Mouse (Mus musculus): ENCODE data around the gene Zfp513.

Gene Zfp513

GRCm38 (mm10) chr5:31200327-31200768 lies 1.8 kb downstream of the Zfp513 start:
- no peak for DNase-seq (ENCODE audit: low read depth, low spot score)

GRCm38 (mm10) chr5:31199893-31200292 lies 2.2 kb downstream of the Zfp513 start:
- DNase-seq (ENCODE audit: low read depth, low spot score): no peak

DNA sequence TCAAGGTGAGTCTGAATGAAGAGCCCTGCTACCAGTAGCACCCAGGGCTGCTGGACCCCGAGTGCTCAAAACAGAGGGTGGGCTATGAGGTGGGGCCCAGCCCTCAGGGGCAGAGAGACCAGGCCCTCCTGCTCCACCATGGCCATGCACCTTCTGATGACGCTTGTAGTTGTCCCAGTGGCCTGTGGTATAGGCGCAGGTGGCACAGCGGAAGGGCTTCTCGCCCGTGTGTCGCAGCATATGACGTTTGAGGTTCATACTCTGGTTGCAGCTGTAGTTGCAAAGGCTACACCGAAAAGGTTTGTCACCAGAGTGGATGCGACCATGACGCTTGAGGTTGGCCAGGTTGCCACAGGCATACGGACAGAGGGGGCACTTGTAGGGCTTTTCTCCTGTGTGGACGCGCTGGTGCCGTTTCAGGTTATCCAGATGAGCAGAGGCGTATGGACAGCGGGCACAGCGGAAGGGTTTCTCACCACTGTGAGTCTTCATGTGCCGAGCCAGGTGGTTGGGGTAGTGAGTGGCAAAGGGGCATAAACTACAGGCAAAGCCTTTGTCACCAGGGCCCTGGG lies 2.7 kb downstream of the Zfp513 start:
- no peak for DNase-seq (ENCODE audit: low read depth, low spot score)

DNA sequence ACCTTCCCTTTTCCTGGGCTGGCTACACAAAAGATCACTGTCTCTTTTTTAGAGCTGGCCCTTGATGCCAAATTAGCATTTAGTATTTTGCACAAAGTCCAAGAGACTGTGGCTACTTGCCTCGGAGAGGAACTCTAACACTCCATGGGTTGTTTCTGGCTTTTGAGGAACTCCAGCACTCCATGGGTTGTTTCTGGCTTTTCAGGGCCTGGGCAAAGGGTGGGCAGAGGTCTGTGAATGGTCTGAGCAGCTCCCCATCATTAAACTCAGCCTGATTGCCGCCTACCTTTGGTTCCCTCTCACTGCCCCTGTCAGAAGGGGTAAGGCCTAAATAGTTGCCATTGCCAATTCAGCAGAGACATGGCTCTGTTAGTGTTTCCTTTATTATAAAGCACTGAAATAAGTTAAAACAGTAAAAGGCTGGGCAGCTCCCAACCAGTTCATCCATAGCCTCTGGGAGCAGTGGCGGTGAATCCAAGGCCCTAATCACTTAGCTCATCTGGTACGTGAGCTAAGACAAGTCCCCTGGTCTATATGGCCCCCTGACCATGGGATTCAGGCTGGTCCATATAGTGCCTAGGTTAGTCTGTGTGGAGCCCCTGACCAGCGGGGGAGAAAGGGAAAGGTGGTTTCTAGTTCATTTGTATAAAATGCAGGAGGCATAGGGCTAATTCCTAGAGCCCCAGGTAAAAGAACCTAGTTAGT lies 3.3 kb downstream of the Zfp513 start:
- DNase-seq (ENCODE audit: low read depth, low spot score): no peak

DNA sequence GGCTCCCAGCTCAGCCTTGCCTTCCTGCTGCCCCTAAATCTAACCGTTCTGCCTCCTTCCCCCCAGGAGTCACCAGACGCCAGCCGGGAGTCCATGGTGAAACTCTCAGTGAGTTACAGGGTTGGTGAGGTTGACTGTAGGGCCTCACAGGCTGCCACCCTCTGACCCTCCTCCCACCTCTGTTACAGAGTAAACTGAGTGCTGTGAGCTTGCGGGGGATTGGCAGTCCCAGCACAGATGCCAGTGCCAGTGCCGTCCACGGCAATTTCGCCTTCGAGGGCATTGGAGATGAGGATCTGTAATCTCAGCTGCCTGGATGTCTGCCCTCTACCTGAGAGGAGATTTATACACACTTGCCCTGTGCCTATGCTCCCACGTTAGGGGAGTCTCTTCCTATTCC lies 3.9 kb downstream of the Zfp513 start:
- no peak for DNase-seq (ENCODE audit: low read depth, low spot score)

- no peak for DNase-seq (ENCODE audit: low read depth, low spot score)
These were observed 5.0 kb downstream of the Zfp513 start for GRCm38 (mm10) chr5:31197072-31197471.

- no peak for DNase-seq (ENCODE audit: low read depth, low spot score)
These were observed 5.9 kb downstream of the Zfp513 start for GRCm38 (mm10) chr5:31196207-31196606.

DNA sequence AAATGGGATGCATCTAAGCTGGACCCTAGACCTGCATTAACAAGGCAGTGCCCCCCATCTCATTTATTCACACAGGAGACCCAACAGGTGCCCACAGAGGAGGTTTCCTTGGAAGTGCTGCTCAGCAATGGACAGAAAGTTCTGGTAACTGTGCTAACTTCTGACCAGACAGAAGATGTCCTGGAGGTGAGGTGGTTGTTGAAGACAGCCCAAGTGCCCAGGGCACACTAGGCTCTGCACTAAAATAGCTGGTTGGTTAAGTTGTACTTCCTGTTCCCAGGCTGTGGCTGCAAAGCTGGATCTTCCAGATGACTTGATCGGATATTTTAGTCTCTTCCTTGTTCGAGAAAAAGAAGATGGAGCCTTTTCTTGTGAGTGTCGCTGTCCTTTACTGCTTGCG lies 6.4 kb downstream of the Zfp513 start:
- DNase-seq (ENCODE audit: low read depth, low spot score): no peak

- no peak for DNase-seq (ENCODE audit: low read depth, low spot score)
These were observed 7.3 kb downstream of the Zfp513 start for GRCm38 (mm10) chr5:31194486-31195485.

DNA sequence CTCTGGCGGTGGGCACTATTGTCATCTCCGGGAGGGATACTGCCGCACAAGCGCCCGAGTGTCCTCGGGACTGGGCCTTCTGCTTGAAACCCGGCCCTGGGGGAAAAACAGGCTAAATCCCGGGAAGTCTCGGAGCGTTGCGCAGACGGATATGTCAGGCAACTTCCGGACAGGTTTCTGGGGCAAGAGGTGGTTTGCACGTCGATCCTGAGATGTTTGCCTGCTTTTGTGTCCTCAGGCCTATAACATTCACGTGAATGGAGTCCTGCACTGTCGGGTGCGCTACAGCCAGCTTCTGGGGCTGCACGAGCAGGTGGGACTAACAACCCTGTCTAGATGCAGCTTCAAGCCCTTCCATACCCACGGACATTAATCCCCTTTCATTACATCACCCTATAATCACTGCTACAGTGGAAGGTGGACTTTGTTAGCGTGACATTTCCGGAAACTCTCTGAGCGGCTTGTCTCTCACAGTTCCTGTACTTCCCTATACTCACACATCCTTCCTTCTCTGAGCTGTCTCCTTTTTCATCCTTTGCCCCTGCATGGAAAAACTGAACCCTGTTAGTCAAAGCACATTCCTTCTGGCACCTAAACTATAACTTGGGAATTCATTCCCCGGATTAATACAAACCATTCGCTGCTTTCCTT lies 8.3 kb downstream of the Zfp513 start:
- no peak for DNase-seq (ENCODE audit: low read depth, low spot score)

- peak; percentile 96 for DNase-seq (ENCODE audit: low read depth, low spot score)
These were observed 9.0 kb downstream of the Zfp513 start, which contains the start of the genes Snx17 and Eif2b4 for GRCm38 (mm10) chr5:31192939-31193630. Snx17 (plus strand) TSS chr5:31193227. Eif2b4 (minus strand) TSS chr5:31193430.

DNA sequence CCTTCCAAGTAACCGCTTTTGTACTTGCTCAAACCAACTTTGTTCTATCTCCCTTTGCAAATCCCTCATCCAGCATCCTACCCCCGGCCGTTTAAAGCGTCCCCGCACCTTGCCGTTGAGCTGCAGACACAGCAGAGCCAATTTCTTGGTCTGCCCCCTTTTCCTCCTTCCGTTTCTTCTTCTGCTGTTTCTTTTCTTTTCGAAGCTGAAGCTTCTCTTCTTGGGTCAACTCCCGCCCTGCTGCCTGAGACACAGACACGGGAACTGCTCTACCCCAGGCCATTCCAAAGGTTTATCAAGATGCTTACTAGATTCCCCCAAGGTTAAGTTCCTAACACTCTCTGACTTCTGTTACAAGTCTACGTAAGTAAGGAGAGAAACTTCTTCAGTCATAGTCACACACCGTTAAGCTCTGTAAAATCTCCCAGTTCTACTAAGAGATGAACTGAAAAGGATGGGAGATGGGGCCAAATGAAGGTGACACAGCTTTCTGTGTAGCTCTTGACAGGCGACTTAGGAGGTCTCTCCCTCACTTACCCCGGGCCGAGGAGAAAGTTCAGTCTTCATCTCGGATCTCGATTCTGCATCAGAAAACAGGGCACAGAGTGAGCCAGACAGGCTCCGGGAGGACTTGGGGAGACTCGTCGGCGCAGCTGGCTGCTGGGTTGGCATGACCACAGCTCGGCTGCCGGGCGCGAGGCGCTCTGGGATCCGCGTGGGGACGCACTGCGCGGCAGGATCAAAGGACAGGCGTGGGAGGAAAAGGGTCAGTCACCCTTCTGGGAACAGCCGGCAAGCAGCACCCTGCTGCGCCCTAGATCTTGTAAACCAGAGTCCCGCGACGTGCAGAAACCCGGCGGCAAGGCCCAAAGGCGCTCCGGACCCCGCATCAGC lies 9.8 kb downstream of the Zfp513 start:
- peak; percentile 46 for DNase-seq (ENCODE audit: low read depth, low spot score)

DNA sequence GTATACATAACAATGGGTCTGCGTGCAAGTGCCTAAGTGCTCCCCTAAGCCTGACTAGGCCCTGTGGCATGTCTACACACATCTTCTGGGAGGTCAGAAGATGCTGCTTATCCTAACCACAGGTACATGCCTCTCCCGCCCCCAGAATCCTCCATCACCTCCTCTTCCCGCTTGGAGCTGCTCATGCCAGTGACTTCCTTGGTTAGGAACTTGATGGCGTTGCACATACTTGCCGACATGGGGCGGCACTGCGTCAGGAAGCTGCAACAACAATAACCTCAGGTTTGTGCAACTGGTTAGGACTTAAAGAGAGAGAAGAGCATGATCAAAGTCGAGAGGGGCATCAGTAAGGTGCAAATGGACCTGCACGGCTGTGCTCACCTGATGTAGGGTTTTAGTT lies 11.9 kb downstream of the Zfp513 start:
- no peak for DNase-seq (ENCODE audit: low read depth, low spot score)

DNA sequence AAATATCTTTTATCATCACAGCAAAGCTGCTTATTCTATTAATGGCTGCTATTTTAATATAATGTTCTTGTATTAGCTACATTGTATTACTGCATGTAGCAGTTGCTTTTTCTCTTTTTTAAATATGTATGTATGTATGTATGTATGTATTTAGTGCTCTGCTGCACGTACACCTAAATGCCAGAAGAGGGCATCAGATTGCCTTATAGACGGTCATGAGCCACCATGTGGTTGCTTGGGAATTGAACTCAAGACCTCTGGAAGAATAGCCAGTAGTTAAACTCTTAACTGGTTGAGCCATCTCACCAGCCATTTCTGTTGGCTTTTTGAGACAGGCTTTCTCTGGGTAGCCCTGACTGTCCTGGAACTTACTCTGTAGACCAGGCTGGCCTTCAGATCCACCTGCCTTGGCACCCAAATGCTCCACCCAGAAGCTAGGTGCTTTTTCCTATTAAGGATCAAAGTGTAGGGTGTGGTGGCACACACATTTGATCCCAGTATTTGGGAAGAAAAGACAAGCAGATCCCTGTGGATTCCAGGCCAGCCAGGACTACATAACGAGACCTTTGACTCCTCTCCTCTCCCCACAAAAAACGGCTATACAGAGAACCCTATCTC lies 13.8 kb downstream of the Zfp513 start:
- DNase-seq (ENCODE audit: low read depth, low spot score): no peak

DNA sequence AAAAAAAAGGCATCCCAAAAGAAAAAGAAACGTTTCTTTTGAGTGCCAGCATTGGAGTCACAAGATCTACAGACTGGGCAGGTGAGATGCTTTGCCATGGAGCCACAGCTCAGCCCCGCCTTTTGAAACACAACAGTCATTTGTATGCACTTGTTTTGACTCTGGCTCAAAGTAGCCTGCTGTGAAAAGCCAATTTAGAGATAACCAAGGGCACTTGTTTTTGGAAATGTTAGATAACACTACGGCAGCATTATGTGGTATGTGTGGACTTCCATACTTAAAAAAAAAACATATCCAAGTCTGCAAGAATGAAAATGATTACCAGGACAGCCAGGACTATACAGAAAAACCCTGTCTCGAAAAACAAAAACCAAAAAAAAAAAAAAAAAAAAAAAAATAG lies 18.4 kb downstream of the Zfp513 start:
- DNase-seq (ENCODE audit: low read depth, low spot score): no peak

- DNase-seq (ENCODE audit: low read depth, low spot score): no peak
These were observed 20.8 kb downstream of the Zfp513 start for GRCm38 (mm10) chr5:31181183-31181770.

DNA sequence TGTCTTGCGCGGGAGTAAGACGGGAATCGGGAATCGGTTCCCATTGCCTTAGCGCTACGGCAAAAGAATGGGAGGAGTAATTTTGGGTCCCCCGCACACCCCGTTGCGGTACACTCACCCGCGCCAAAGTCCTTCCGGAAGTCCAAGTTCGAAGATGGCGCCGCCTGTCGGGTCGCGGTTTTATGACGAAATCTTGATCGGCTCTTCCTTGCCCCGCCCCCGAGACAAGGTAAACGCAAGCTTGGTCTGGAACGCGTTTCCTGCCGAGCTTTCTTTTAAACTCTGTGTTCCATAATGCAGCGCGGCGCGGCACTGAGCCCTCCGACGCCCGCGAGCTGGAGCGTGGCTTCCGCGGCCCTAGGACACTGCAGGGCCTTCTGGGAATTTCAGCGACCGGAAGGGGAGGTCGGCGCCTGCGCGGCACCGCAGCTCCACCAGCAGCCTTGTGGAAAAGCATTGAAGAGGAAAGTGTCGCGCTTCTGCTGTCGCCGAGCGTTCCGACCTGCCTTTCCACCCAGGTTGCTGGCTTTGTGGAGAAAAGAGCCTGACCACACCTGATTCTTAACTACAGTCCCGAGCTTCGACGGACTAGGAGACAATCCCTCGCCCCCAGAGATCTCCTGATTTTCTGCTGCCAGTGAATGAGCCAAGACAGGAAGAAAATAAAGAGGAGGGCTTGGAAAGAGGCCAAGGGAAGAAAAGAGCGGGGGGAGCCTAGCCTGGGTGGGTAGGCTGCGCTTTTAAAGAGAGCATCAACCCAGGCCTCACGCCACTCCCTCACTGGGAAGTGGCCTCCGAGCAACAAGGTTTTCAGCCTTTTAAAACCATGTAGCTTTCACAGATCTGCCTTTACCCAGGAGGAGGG lies 22.1 kb downstream of the Zfp513 start, which contains the start of the genes Gm29609 and Gtf3c2:
Gm29609 (minus strand) TSS at position 146 of the 865 bp plus-strand sequence.
Gtf3c2 (minus strand) TSS at position 379 of the 865 bp plus-strand sequence.
- peak; percentile 90 for DNase-seq (ENCODE audit: low read depth, low spot score)

- DNase-seq (ENCODE audit: low read depth, low spot score): no peak
These were observed 22.8 kb downstream of the Zfp513 start for GRCm38 (mm10) chr5:31179301-31179765.
